Mouse (Mus musculus): Measurements from ENCODE around the gene Trim8.

GRCm38 (mm10) chr19:46456018-46456735 lies 45.3 kb upstream of the Trim8 start:
- TF ChIP-seq E2F4 (IDR thresholded peaks at IDR 0.05; ENCODE audit: insufficient read depth) (no peak), MAX (IDR thresholded peaks at IDR 0.05; ENCODE audit: low read depth) (no peak), USF1 (IDR thresholded peaks at IDR 0.05; ENCODE audit: low read depth) (no peak), POLR2AphosphoS2 (IDR thresholded peaks at IDR 0.05; ENCODE audit: insufficient read length, low read depth) (no peak), MYOG (IDR thresholded peaks at IDR 0.05; ENCODE audit: control insufficient read depth in 1 of 3, insufficient read depth in 1 of 3, insufficient read length in 2 of 3, low read depth in 2 of 3) (no peak), POLR2A (IDR thresholded peaks at IDR 0.05; ENCODE audit: insufficient read length, low read depth) (no peak), CEBPB (IDR thresholded peaks at IDR 0.05; ENCODE audit: insufficient read depth, poor library complexity, severe bottlenecking) (no peak), REST (IDR thresholded peaks at IDR 0.05; ENCODE audit: insufficient read depth, insufficient read length) (no peak), TCF12 (IDR thresholded peaks at IDR 0.05; ENCODE audit: insufficient read depth, poor library complexity, severe bottlenecking) (no peak), MYOD1 (IDR thresholded peaks at IDR 0.05; ENCODE audit: control insufficient read depth in 1 of 3, insufficient read length in 2 of 3, low read depth in 2 of 3) (no peak), TCF3 (IDR thresholded peaks at IDR 0.05; ENCODE audit: insufficient read length, low read depth) (no peak), SRF (IDR thresholded peaks at IDR 0.05; ENCODE audit: control insufficient read depth, insufficient read length, low read depth) (no peak)
